Mouse (Mus musculus) ES-Bruce4 (cell line): ENCODE measurements around the gene Ccdc86.

Source experiments
- CTCF ChIP-seq: IDR thresholded peaks from one replicate; pipeline ENCODE4 v1.8.1; 2011; ENCODE audit warnings: low read depth, low read length
- POLR2A ChIP-seq: IDR thresholded peaks from one replicate; pipeline ENCODE4 v1.8.1; 2011; ENCODE audit warnings: low read length; ENCODE audit not compliant: insufficient read depth

DNA sequence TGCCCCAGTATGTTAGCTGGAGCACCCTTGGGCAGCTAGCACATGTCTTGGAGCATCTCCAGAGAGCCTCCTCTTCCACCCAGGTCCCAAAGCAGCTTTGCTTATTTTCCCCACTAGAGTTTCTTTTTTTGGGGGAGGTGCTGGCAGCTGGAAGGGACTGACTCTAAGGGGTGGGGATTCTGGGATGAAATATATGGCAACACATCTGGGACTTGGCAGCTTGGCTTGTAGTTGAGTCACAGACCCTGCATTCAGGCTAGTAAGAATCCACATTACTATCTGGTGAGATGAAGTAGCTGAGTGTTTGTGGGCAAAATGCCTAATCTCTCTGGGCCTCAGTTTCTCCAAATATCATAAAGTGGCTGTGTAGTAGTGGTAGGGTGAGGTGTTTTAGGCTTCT lies 42.8 kb upstream of the Ccdc86 start:
- no peak for TF ChIP-seq CTCF
- TF ChIP-seq POLR2A: no peak
